Mouse (Mus musculus): ENCODE data around the gene Sptssb.

- TF ChIP-seq CTCF (IDR thresholded peaks at IDR 0.05 in 2 of 3, conservative IDR thresholded peaks at IDR 0.05 in 1 of 3; ENCODE audit: control insufficient read depth in 1 of 3, insufficient read depth in 1 of 3, low read depth in 2 of 3, low read length in 3 of 3, poor library complexity in 1 of 3, severe bottlenecking in 1 of 3) (no peak), ZC3H11A (IDR thresholded peaks at IDR 0.05; ENCODE audit: low read depth, low read length) (no peak), E2F4 (IDR thresholded peaks at IDR 0.05; ENCODE audit: borderline replicate concordance, low read depth, low read length) (no peak), ETS1 (IDR thresholded peaks at IDR 0.05; ENCODE audit: low read depth, low read length) (no peak), TBP (IDR thresholded peaks at IDR 0.05; ENCODE audit: low read depth, low read length) (no peak), POLR2A (IDR thresholded peaks at IDR 0.05; ENCODE audit: control insufficient read depth in 1 of 2, insufficient read depth in 1 of 2, low read depth in 1 of 2, low read length in 2 of 2, poor library complexity in 1 of 2) (no peak), ZMIZ1 (IDR thresholded peaks at IDR 0.05; ENCODE audit: low read depth, low read length) (no peak), RCOR1 (IDR thresholded peaks at IDR 0.05; ENCODE audit: low read depth, low read length) (no peak)
These were observed 30.2 kb downstream of the Sptssb start for GRCm38 (mm10) chr3:69829532-69829931.
